Mouse (Mus musculus): ENCODE measurements at regions not wholly inside any gene's neighbourhood (a gene's known extent, or its start where the extent isn't known, plus 50 kb on each side); places are given as distances from the start of the nearest gene placed in this dataset.
A peak's percentile ranks its signal among the peaks of the same experiment; 100 is the strongest.
"Not testable (repeated sequence)": the region's sequence is repeated elsewhere in the genome, so short reads cannot be mapped to it uniquely, and the experiment has no call there.

GRCm38 (mm10) chr11:20390622-20391021 is 58.1 kb upstream of the Slc1a4 start:
- WGBS: 85% methylated on average over 3 of the region's 3 CpGs
- H3K27ac ChIP-seq (ENCODE audit: insufficient read depth, low read depth, low read length): no peak overlapping the region
- TF ChIP-seq POLR2A (IDR thresholded peaks at IDR 0.05; ENCODE audit: low read depth, low read length) (no peak), CTCF (conservative IDR thresholded peaks at IDR 0.05; ENCODE audit: insufficient read depth, insufficient read length, low read depth, low read length) (no peak)
- no peaks in the 10 kb centered on the region for H3K4me1 ChIP-seq (ENCODE audit: control insufficient read depth, insufficient read depth, low read length)
- no peaks in the 10 kb centered on the region for H3K36me3 ChIP-seq (ENCODE audit: control insufficient read depth, insufficient read depth, low read length)
- H3K27me3 ChIP-seq (replicated peaks; ENCODE audit: control insufficient read depth, insufficient read depth, low read length): no peaks in the 10 kb centered on the region
- no peak overlapping the region for H3K4me3 ChIP-seq (ENCODE audit: insufficient read depth, low read depth, low read length)
- no peak for DNase-seq

DNA sequence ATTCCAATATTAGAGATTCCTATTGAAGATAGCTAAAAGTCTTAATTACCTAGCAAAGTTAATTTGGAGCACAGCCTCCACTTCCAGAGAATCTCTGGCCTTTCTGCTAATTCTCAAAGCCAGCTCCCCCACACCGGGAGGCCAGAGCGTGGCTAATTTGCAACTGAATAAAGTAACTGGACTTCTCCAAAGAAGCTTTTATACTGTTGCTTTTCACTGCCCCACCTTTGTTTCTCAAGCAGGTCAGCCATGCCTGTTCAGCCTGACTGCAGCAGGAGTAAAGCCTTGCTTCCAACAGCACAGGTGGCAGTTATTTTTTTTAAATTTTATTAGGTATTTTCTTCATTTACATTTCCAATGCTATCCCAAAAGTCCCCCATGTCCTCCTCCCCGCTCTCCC is 60.8 kb upstream of the Slc1a4 start:
- H3K36me3 ChIP-seq (ENCODE audit: control insufficient read depth, insufficient read depth, low read length); H3K4me1 ChIP-seq (ENCODE audit: control insufficient read depth, insufficient read depth, low read length); H3K27ac ChIP-seq (ENCODE audit: insufficient read depth, low read depth, low read length); H3K4me3 ChIP-seq (ENCODE audit: insufficient read depth, low read depth, low read length); H3K27me3 ChIP-seq (replicated peaks; ENCODE audit: control insufficient read depth, insufficient read depth, low read length); DNase-seq: not testable (repeated sequence)
- 89% methylated on average over 3 of the region's 3 CpGs for WGBS

DNA sequence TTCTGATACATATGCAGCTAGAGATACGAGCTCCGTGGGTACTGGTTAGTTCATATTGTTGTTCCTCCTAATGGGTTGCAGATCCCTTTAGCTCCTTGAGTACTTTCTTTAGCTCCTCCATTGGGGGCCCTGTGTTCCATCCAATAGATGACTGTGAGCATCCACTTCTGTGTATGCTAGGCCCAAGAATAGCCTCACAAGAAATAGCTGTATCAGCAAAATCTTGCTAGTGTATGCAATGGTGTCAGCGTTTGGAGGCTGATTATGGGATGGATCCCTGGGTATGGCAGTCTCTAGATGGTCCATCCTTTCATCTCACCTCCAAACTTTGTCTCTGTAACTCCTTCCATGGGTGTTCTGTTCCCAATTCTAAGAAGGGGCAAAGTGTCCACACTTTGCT is 61.3 kb upstream of the Slc1a4 start:
- not testable (repeated sequence) for DNase-seq; H3K27me3 ChIP-seq (replicated peaks; ENCODE audit: control insufficient read depth, insufficient read depth, low read length)
- 95% methylated on average over 3 of the region's 3 CpGs for WGBS

GRCm38 (mm10) chr11:20395848-20396203 is 63.3 kb upstream of the Slc1a4 start:
- Histone ChIP-seq H3K4me1 (ENCODE audit: control insufficient read depth, insufficient read depth, low read length) (no peaks in the 10 kb centered on the region), H3K4me3 (ENCODE audit: insufficient read depth, low read depth, low read length) (no peak overlapping the region), H3K27ac (ENCODE audit: insufficient read depth, low read depth, low read length) (no peak overlapping the region), H3K27me3 (replicated peaks; ENCODE audit: control insufficient read depth, insufficient read depth, low read length) (no peaks in the 10 kb centered on the region), H3K36me3 (ENCODE audit: control insufficient read depth, insufficient read depth, low read length) (no peaks in the 10 kb centered on the region)
- DNase-seq: no peak
- WGBS: 96% methylated on average over 7 of the region's 7 CpGs
- no peak for TF ChIP-seq CTCF (conservative IDR thresholded peaks at IDR 0.05; ENCODE audit: insufficient read depth, insufficient read length, low read depth, low read length)
- no peak for TF ChIP-seq POLR2A (IDR thresholded peaks at IDR 0.05; ENCODE audit: low read depth, low read length)

More for the DNA sequence above, 61.3 kb upstream of the Slc1a4 start:
- not testable (repeated sequence) for H3K4me3 ChIP-seq (ENCODE audit: insufficient read depth, low read depth, low read length); H3K4me1 ChIP-seq (ENCODE audit: control insufficient read depth, insufficient read depth, low read length); H3K36me3 ChIP-seq (ENCODE audit: control insufficient read depth, insufficient read depth, low read length); H3K27ac ChIP-seq (ENCODE audit: insufficient read depth, low read depth, low read length)

GRCm38 (mm10) chr11:20396204-20396848 is 63.8 kb upstream of the Slc1a4 start:
- no peak overlapping the region for H3K27ac ChIP-seq (ENCODE audit: insufficient read depth, low read depth, low read length)
- TF ChIP-seq CTCF (conservative IDR thresholded peaks at IDR 0.05; ENCODE audit: insufficient read depth, insufficient read length, low read depth, low read length) (no peak), POLR2A (IDR thresholded peaks at IDR 0.05; ENCODE audit: low read depth, low read length) (no peak)
- WGBS: 66% methylated on average over 11 of the region's 11 CpGs

DNA sequence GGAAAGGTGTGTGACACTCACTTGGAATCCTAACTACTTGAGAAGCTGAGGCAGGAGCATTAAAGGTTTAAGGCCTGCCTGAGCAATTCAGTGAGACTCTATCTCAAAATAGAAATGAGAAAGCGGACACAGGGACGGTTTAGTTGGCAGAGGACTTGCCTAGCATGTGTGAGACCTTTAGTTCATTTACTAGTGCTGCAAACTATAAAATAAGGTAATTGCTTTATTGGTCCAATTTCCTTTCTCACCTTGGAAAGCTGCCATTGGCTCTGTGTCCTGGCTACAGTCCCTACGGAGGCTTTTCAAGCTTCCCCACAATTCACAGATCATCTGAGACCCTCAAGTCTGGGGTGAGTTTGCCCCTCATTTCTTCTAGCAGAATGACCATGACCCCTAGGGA is 64.4 kb upstream of the Slc1a4 start:
- Histone ChIP-seq H3K36me3 (ENCODE audit: control insufficient read depth, insufficient read depth, low read length) (no peaks in the 10 kb centered on the region), H3K27ac (ENCODE audit: insufficient read depth, low read depth, low read length) (no peak overlapping the region), H3K4me1 (ENCODE audit: control insufficient read depth, insufficient read depth, low read length) (no peaks in the 10 kb centered on the region), H3K27me3 (replicated peaks; ENCODE audit: control insufficient read depth, insufficient read depth, low read length) (no peaks in the 10 kb centered on the region), H3K4me3 (ENCODE audit: insufficient read depth, low read depth, low read length) (no peak overlapping the region)
- no peak for TF ChIP-seq POLR2A (IDR thresholded peaks at IDR 0.05; ENCODE audit: low read depth, low read length)
- no peak for TF ChIP-seq CTCF (conservative IDR thresholded peaks at IDR 0.05; ENCODE audit: insufficient read depth, insufficient read length, low read depth, low read length)
- WGBS: 54% methylated on average over 3 of the region's 3 CpGs
- no peak for DNase-seq

More at GRCm38 (mm10) chr11:20396204-20396848, 63.8 kb upstream of the Slc1a4 start:
- Histone ChIP-seq H3K27me3 (replicated peaks; ENCODE audit: control insufficient read depth, insufficient read depth, low read length) (no peaks in the 10 kb centered on the region), H3K4me1 (ENCODE audit: control insufficient read depth, insufficient read depth, low read length) (no peaks in the 10 kb centered on the region), H3K36me3 (ENCODE audit: control insufficient read depth, insufficient read depth, low read length) (no peaks in the 10 kb centered on the region), H3K4me3 (ENCODE audit: insufficient read depth, low read depth, low read length) (no peak overlapping the region)
- no peak for DNase-seq

DNA sequence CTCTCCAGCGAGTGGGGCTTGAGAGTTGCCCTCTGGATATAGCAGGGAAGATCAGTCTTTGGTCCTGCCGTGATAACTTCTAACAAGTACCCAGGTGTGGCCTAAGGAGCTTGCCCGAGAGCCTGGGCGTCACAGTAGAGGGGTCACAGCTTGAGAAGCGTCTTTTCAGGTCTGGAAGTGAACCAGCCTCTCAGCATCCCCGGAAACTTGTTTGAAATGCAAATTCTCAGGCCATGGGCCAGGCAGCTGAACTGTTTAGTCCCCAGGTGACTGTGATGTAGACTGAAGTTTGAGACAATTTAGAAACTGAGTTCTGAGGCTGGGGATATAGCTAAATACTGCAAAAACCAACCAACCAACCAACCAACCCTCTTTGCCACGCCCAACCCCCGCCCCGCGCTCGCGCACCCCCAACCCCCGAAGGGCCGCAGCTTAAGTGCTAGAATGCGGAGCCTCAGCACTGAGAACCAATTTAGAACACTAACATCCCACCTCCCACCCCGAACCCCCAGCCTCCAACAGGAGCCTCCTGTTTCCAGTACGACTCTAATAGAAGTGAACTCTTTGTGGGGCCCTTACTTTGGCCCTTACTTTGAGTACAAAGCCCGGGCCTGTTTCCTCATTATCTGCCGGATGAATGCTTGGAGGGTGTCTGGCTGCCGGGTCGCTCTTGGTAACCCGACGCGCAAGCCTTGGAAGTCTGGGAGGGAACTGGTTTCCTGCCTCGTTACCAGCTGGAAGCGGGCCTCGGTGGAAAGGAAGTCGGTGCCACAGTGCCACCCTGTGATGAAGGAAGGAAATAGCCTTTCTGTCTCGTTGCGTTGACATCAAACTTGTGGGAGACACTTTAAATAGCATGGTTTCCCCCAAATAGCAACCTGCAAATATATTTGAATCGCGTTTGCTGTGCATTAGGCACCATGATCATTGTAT is 68.1 kb upstream of the Slc1a4 start:
- peak; percentile 81 for DNase-seq
- Histone ChIP-seq H3K4me1 (ENCODE audit: control insufficient read depth, insufficient read depth, low read length) (no peaks in the 10 kb centered on the region), H3K27ac (ENCODE audit: insufficient read depth, low read depth, low read length) (no peak overlapping the region), H3K36me3 (ENCODE audit: control insufficient read depth, insufficient read depth, low read length) (no peaks in the 10 kb centered on the region), H3K27me3 (replicated peaks; ENCODE audit: control insufficient read depth, insufficient read depth, low read length) (no peaks in the 10 kb centered on the region), H3K4me3 (ENCODE audit: insufficient read depth, low read depth, low read length) (peak overlapping the region; percentile 19; the same call in 1 of the 2 replicates)
- no peak for TF ChIP-seq POLR2A (IDR thresholded peaks at IDR 0.05; ENCODE audit: low read depth, low read length)
- TF ChIP-seq CTCF (conservative IDR thresholded peaks at IDR 0.05; ENCODE audit: insufficient read depth, insufficient read length, low read depth, low read length): peak; percentile 97
- WGBS: 16% methylated on average over 32 of the region's 32 CpGs
